Mouse (Mus musculus): ENCODE measurements around the gene 3110009E18Rik. TPM values are rescaled to one million over a fixed set of nuclear protein-coding genes. Genes with fewer than 3 reads are reported as not detected.

Gene 3110009E18Rik
- polyA plus RNA-seq, 1 experiment from 2014 or later = 20.7 TPM

DNA sequence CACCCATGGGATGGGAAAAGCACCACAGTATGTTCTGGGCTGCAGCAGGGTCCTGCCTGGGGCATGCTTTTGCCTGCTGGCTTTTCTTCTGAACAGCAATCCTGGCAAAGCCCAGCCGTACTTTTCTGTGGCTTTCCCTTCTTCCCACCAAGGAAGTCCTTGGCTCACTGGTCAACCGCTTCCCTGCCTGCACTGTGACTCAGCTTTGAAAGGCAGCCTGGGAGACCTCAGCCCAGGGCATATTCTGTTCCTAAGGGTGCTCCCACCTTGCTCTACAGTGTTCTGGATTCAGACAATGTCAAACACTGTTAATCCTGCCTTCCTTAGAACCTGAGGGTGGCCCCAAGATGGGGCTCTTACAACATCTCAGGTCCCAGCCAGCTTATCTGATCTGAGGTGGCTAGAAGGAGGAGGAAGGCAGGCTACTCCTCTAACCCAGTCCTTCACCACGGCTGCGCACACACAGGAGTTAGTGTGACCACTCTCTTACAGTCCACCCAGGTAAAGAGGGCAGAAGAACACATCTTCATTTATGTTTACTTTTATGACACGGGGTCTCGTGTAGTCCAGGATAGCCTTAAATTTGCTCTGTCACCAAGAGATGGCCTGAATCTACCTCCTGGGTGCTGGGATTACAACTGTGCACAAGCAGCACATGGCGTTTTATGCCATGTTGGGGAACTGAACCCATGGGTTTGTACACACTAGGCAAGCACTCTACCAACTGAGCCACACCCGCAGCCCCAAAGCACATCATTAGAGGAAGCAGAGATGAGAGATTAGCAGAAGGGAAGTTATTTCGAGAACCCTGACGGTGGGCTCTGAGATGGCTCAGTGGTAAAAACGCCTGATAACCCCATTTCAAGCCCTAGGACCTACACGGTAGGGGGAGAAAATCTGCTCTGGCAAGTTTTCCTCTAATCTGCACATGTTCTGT lies 8.5 kb upstream of the 3110009E18Rik start:
- H3K27me3 ChIP-seq (replicated peaks; ENCODE audit: low read depth, poor library complexity, severe bottlenecking) = no peaks in the 10 kb centered on the region
- H3K27ac ChIP-seq (replicated peaks) = no peak overlapping the region
- peaks cover 61% of the 10 kb centered on the region for H3K36me3 ChIP-seq (replicated peaks)
- WGBS = 90% methylated on average over 12 of the region's 12 CpGs
- no peak for DNase-seq (ENCODE audit: low spot score)
- 0 out of 2 replicates have a peak, but pooled peaks cover 6% of the 10 kb centered on the region for H3K4me1 ChIP-seq
- H3K9me3 ChIP-seq = peaks cover 7% of the 10 kb centered on the region; the same call in 1 of the 2 replicates
- H3K4me3 ChIP-seq = no peak overlapping the region

- 63% methylated on average over 9 of the region's 9 CpGs for WGBS
Measured at GRCm38 (mm10) chr1:120115671-120116081, 5.3 kb upstream of the 3110009E18Rik start.

GRCm38 (mm10) chr1:120116106-120116505 lies 4.9 kb upstream of the 3110009E18Rik start:
- WGBS = 74% methylated on average over 11 of the region's 11 CpGs
- no peak overlapping the region for H3K4me3 ChIP-seq
- H3K27me3 ChIP-seq (replicated peaks; ENCODE audit: low read depth, poor library complexity, severe bottlenecking) = no peaks in the 10 kb centered on the region
- H3K4me1 ChIP-seq = peaks cover 30% of the 10 kb centered on the region
- no peak overlapping the region for H3K27ac ChIP-seq (replicated peaks)
- peaks cover 7% of the 10 kb centered on the region; the same call in 1 of the 2 replicates for H3K9me3 ChIP-seq
- DNase-seq (ENCODE audit: low spot score) = no peak
- peaks cover 80% of the 10 kb centered on the region for H3K36me3 ChIP-seq (replicated peaks)

More at GRCm38 (mm10) chr1:120115671-120116081, 5.3 kb upstream of the 3110009E18Rik start:
- no peak for DNase-seq (ENCODE audit: low spot score)
- H3K4me1 ChIP-seq = peaks cover 30% of the 10 kb centered on the region
- peaks cover 80% of the 10 kb centered on the region for H3K36me3 ChIP-seq (replicated peaks)
- H3K9me3 ChIP-seq = peaks cover 7% of the 10 kb centered on the region; the same call in 1 of the 2 replicates
- H3K27ac ChIP-seq (replicated peaks) = no peak overlapping the region
- no peaks in the 10 kb centered on the region for H3K27me3 ChIP-seq (replicated peaks; ENCODE audit: low read depth, poor library complexity, severe bottlenecking)
- no peak overlapping the region for H3K4me3 ChIP-seq

GRCm38 (mm10) chr1:120118854-120119253 lies 2.1 kb upstream of the 3110009E18Rik start:
- 92% methylated on average over 2 of the region's 2 CpGs for WGBS
- H3K4me3 ChIP-seq = no peak overlapping the region
- no peak overlapping the region for H3K27ac ChIP-seq (replicated peaks)
- DNase-seq (ENCODE audit: low spot score) = no peak
- peaks cover 56% of the 10 kb centered on the region for H3K36me3 ChIP-seq (replicated peaks)
- peaks cover 7% of the 10 kb centered on the region; the same call in 1 of the 2 replicates for H3K9me3 ChIP-seq
- H3K4me1 ChIP-seq = peaks cover 39% of the 10 kb centered on the region
- H3K27me3 ChIP-seq (replicated peaks; ENCODE audit: low read depth, poor library complexity, severe bottlenecking) = no peaks in the 10 kb centered on the region

DNA sequence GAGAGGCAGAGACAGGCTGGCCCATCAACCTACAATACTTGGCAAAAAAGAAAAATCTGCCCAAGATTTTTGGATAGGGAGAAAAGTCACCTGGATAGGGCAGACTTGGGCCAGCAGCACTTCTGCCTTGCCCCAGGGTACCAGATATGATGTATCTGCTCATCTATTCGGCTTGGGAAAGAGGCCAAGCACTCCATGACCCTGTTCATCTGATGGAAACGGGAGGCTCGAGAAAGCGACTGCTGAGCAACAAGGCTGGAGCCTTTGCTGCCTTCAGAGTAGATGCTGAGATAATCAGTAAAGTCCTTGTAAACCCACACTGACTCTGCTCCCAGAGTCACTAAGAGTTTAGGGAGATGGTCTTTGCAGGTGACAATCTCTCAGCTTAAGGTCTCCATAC lies 1.6 kb upstream of the 3110009E18Rik start:
- Histone ChIP-seq H3K4me3 (peak overlapping the region; percentile 70), H3K4me1 (peaks cover 39% of the 10 kb centered on the region), H3K27ac (replicated peaks) (peak overlapping the region; percentile 89; the same call in 1 of the 2 replicates), H3K36me3 (replicated peaks) (peaks cover 50% of the 10 kb centered on the region), H3K27me3 (replicated peaks; ENCODE audit: low read depth, poor library complexity, severe bottlenecking) (no peaks in the 10 kb centered on the region), H3K9me3 (peaks cover 4% of the 10 kb centered on the region; the same call in 1 of the 2 replicates)
- no peak for DNase-seq (ENCODE audit: low spot score)
- WGBS = 91% methylated on average over 4 of the region's 4 CpGs

DNA sequence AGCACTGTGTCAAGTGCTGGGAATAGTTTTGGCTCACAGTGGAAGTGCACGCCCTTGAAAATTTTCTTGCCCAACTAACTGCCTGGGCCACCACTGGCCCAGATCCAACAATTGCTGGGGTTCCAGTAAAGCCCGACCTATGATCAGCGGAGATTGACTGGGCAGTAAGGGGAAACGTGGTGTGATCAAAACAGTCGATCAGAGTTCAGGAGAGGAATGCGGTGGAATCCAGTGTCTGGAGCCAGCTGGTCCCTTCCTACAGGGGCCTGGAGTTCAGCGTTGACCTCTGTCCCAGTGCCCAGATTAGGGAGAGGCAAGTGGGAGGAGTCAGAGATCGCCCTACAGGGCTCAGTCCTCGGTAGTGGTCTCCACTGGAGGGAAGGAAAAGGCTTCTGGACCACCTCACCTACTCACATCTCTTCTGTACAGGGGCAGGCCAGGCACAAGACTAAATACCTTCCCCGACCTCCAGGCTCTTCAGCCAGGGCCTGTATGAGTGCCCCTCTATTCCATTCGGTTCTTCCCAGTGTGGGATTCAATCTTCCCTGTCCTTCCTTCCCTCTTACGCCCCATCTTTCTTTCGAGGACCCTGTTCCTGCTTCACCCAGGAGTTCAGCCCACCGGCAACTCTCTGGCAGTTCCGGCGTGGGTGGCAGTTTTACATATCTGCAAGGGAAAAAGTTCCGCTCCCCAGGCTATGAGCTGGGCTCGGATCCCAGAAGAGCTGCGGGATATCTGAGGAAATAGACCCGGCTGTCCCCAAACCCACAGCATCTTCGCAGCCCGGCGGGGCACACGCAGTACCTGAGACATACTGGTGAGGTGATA lies 632 bp upstream of the 3110009E18Rik start:
- Histone ChIP-seq H3K27me3 (replicated peaks; ENCODE audit: low read depth, poor library complexity, severe bottlenecking) (no peaks in the 10 kb centered on the region), H3K9me3 (no peaks in the 10 kb centered on the region), H3K4me3 (peak overlapping the region; percentile 70), H3K4me1 (peaks cover 39% of the 10 kb centered on the region), H3K27ac (replicated peaks) (peak overlapping the region; percentile 89), H3K36me3 (replicated peaks) (peaks cover 41% of the 10 kb centered on the region)
- DNase-seq (ENCODE audit: low spot score) = peak; percentile 59
- WGBS = 4% methylated on average over 24 of the region's 24 CpGs

GRCm38 (mm10) chr1:120121930-120122530 lies 1.0 kb downstream of the 3110009E18Rik start:
- H3K27me3 ChIP-seq (replicated peaks; ENCODE audit: low read depth, poor library complexity, severe bottlenecking) = no peaks in the 10 kb centered on the region
- H3K36me3 ChIP-seq (replicated peaks) = peaks cover 24% of the 10 kb centered on the region
- DNase-seq (ENCODE audit: low spot score) = no peak
- H3K9me3 ChIP-seq = no peaks in the 10 kb centered on the region
- 90% methylated on average over 9 of the region's 9 CpGs for WGBS
- peak overlapping the region; percentile 89 for H3K27ac ChIP-seq (replicated peaks)
- peaks cover 38% of the 10 kb centered on the region for H3K4me1 ChIP-seq
- peak overlapping the region; percentile 70 for H3K4me3 ChIP-seq

GRCm38 (mm10) chr1:120122634-120123383 lies 1.8 kb downstream of the 3110009E18Rik start:
- H3K4me3 ChIP-seq = no peak overlapping the region
- WGBS = 95% methylated on average over 8 of the region's 8 CpGs
- no peak for DNase-seq (ENCODE audit: low spot score)
- no peaks in the 10 kb centered on the region for H3K27me3 ChIP-seq (replicated peaks; ENCODE audit: low read depth, poor library complexity, severe bottlenecking)
- H3K27ac ChIP-seq (replicated peaks) = no peak overlapping the region
- peaks cover 33% of the 10 kb centered on the region for H3K4me1 ChIP-seq
- H3K36me3 ChIP-seq (replicated peaks) = peaks cover 18% of the 10 kb centered on the region
- no peaks in the 10 kb centered on the region for H3K9me3 ChIP-seq

- 85% methylated on average over 4 of the region's 4 CpGs for WGBS
- no peak overlapping the region for H3K4me3 ChIP-seq
Measured at GRCm38 (mm10) chr1:120124839-120125238, 3.9 kb downstream of the 3110009E18Rik start.

DNA sequence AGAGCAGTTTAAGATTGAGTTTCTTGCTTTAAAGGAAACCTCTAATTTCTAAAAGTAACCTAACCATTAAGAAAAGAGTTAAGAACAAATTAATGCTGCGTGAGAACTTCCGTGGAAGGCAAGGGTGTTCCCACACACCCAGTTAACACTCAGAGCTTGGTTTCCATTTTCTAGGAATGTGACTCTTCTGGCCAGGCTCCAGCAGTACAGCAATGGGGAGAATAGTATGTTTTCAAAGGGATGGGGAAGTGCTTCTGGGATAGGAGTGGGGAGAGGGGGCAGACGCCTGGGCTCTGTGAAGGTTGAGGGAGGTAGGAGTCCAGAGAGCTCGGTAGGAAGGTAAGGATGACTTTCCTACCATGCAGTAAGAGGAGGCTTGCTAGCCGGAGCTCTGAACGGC lies 4.5 kb downstream of the 3110009E18Rik start:
- WGBS = 82% methylated on average over 6 of the region's 6 CpGs
- H3K4me3 ChIP-seq = no peak overlapping the region
- H3K27ac ChIP-seq (replicated peaks) = no peak overlapping the region
- peaks cover 8% of the 10 kb centered on the region; the same call in 1 of the 2 replicates for H3K4me1 ChIP-seq
- no peaks in the 10 kb centered on the region for H3K27me3 ChIP-seq (replicated peaks; ENCODE audit: low read depth, poor library complexity, severe bottlenecking)
- H3K36me3 ChIP-seq (replicated peaks) = no peaks in the 10 kb centered on the region
- DNase-seq (ENCODE audit: low spot score) = no peak
- H3K9me3 ChIP-seq = no peaks in the 10 kb centered on the region

More at GRCm38 (mm10) chr1:120124839-120125238, 3.9 kb downstream of the 3110009E18Rik start:
- Histone ChIP-seq H3K27me3 (replicated peaks; ENCODE audit: low read depth, poor library complexity, severe bottlenecking) (no peaks in the 10 kb centered on the region), H3K9me3 (no peaks in the 10 kb centered on the region), H3K4me1 (peaks cover 13% of the 10 kb centered on the region), H3K36me3 (replicated peaks) (no peaks in the 10 kb centered on the region), H3K27ac (replicated peaks) (no peak overlapping the region)
- DNase-seq (ENCODE audit: low spot score) = no peak

DNA sequence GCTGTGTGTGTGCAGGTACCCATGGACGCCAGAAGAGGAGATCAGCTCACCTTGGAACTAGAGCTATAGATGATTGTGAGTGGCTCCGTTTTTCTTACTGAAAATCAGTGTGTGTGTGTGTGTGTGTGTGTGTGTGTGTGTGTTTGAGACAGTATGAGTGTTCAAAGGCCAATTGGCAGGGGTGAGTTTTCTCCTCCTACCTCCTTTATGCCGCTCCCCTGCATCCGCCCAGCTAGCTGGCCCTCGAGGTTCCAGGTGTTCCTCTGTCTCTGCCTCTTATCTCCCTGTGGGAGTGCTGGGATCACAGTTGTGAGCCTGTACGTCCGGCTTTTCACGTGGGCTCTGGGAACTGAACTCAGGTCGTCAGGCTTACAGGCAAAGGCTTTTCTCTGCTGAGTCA lies 5.3 kb downstream of the 3110009E18Rik start:
- WGBS = 73% methylated on average over 9 of the region's 9 CpGs
- Histone ChIP-seq H3K27me3 (replicated peaks; ENCODE audit: low read depth, poor library complexity, severe bottlenecking) (no peaks in the 10 kb centered on the region), H3K4me1 (peaks cover 8% of the 10 kb centered on the region; the same call in 1 of the 2 replicates), H3K36me3 (replicated peaks) (no peaks in the 10 kb centered on the region), H3K4me3 (no peak overlapping the region), H3K9me3 (no peaks in the 10 kb centered on the region), H3K27ac (replicated peaks) (no peak overlapping the region)
- DNase-seq (ENCODE audit: low spot score) = no peak

Data from embryonic facial prominence, embryonic 10.5 days (tissue).